Mouse (Mus musculus): ENCODE data around the gene Hdac4.

GRCm38 (mm10) chr1:92169776-92170055 is 25.8 kb downstream of the Hdac4 start:
- no peak for TF ChIP-seq TAL1 (IDR thresholded peaks at IDR 0.05; ENCODE audit: low read length)
- no peak for TF ChIP-seq GATA1 (IDR thresholded peaks at IDR 0.05; ENCODE audit: low read length)
